Mouse (Mus musculus): ENCODE results near the gene Mb. TPM values are rescaled to one million over a fixed set of nuclear protein-coding genes. Genes with fewer than 3 reads are reported as not detected.
"Not testable (repeated sequence)": the region's sequence is repeated elsewhere in the genome, so short reads cannot be mapped to it uniquely, and the experiment has no call there.

Gene Mb
- polyA plus RNA-seq, 1 experiment, result 16.9 TPM

GRCm38 (mm10) chr15:77072556-77073163 is 22.2 kb upstream of the Mb start:
- 73% methylated on average over 4 of the region's 4 CpGs for WGBS
- Histone ChIP-seq H3K4me3 (replicated peaks; ENCODE audit: control insufficient read depth, low read depth, low read length) (no peak overlapping the region), H3K27ac (ENCODE audit: control insufficient read depth, insufficient read depth, low read depth, low read length, poor library complexity) (no peak overlapping the region), H3K4me1 (ENCODE audit: control insufficient read depth, insufficient read depth, low read length) (no peaks in the 10 kb centered on the region)
- TF ChIP-seq POLR2A (IDR thresholded peaks at IDR 0.05; ENCODE audit: borderline replicate concordance, control insufficient read depth, low read depth, low read length) (no peak), CTCF (IDR thresholded peaks at IDR 0.05; ENCODE audit: control insufficient read depth, insufficient read depth, low read length) (no peak)

- TF ChIP-seq CTCF (IDR thresholded peaks at IDR 0.05; ENCODE audit: control insufficient read depth, insufficient read depth, low read length), result no peak
- TF ChIP-seq POLR2A (IDR thresholded peaks at IDR 0.05; ENCODE audit: borderline replicate concordance, control insufficient read depth, low read depth, low read length), result no peak
- WGBS, result 3% methylated on average over 10 of the region's 10 CpGs
- H3K4me1 ChIP-seq (ENCODE audit: control insufficient read depth, insufficient read depth, low read length), result no peaks in the 10 kb centered on the region
- H3K4me3 ChIP-seq (replicated peaks; ENCODE audit: control insufficient read depth, low read depth, low read length), result no peak overlapping the region
- no peak overlapping the region for H3K27ac ChIP-seq (ENCODE audit: control insufficient read depth, insufficient read depth, low read depth, low read length, poor library complexity)
These were observed 21.0 kb upstream of the Mb start for GRCm38 (mm10) chr15:77071501-77071900.

GRCm38 (mm10) chr15:77070745-77071268 is 20.3 kb upstream of the Mb start:
- Histone ChIP-seq H3K4me1 (ENCODE audit: control insufficient read depth, insufficient read depth, low read length) (no peaks in the 10 kb centered on the region), H3K4me3 (replicated peaks; ENCODE audit: control insufficient read depth, low read depth, low read length) (no peak overlapping the region), H3K27ac (ENCODE audit: control insufficient read depth, insufficient read depth, low read depth, low read length, poor library complexity) (no peak overlapping the region)
- WGBS, result 74% methylated on average over 11 of the region's 11 CpGs
- no peak for TF ChIP-seq CTCF (IDR thresholded peaks at IDR 0.05; ENCODE audit: control insufficient read depth, insufficient read depth, low read length)
- TF ChIP-seq POLR2A (IDR thresholded peaks at IDR 0.05; ENCODE audit: borderline replicate concordance, control insufficient read depth, low read depth, low read length), result no peak

DNA sequence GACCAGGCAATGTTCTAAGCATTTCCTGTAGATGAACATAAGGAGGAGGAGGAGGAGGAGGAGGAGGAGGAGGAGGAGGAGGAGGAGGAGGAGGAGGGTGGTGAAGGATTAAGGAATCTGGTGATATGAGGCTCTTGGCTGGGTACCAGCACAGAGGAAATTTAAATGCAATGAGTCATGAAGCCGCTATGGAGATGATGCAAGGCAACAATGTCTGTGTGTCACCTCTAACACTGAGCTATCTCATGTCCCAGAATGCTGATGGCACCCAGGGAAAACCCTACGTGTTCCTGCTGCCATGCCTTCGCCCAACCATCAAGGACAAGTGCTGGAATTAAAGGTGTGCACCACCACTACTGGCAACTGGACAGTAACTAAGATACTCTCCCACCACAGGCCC is 18.5 kb upstream of the Mb start:
- TF ChIP-seq CTCF (IDR thresholded peaks at IDR 0.05; ENCODE audit: control insufficient read depth, insufficient read depth, low read length), result no peak
- TF ChIP-seq POLR2A (IDR thresholded peaks at IDR 0.05; ENCODE audit: borderline replicate concordance, control insufficient read depth, low read depth, low read length), result no peak
- WGBS, result 76% methylated on average over 3 of the region's 3 CpGs
- H3K4me1 ChIP-seq (ENCODE audit: control insufficient read depth, insufficient read depth, low read length), result no peaks in the 10 kb centered on the region
- no peak overlapping the region for H3K4me3 ChIP-seq (replicated peaks; ENCODE audit: control insufficient read depth, low read depth, low read length)
- H3K27ac ChIP-seq (ENCODE audit: control insufficient read depth, insufficient read depth, low read depth, low read length, poor library complexity), result no peak overlapping the region

DNA sequence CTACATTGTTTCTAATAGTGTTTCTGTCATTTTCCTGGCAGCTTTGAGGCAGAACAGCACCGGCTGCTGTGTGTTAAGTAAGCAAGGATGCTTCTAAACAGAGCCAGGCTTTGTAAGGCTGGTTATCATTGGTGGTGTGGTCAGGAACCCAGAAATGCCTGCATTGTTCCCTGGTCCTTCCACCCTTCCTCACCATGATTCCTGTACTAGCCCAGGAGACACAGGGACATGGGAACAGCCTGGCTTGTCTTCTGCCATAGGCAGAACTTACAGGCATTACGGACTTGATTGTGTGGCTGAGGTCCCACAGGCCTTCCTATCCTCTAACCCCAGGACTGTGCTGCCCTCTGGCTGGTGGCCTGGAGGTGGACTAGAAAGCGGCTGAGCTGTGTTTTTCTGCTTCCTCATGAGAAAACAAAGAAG is 18.0 kb upstream of the Mb start:
- TF ChIP-seq CTCF (IDR thresholded peaks at IDR 0.05; ENCODE audit: control insufficient read depth, insufficient read depth, low read length) (no peak), POLR2A (IDR thresholded peaks at IDR 0.05; ENCODE audit: borderline replicate concordance, control insufficient read depth, low read depth, low read length) (no peak)
- no peaks in the 10 kb centered on the region for H3K4me1 ChIP-seq (ENCODE audit: control insufficient read depth, insufficient read depth, low read length)
- H3K27ac ChIP-seq (ENCODE audit: control insufficient read depth, insufficient read depth, low read depth, low read length, poor library complexity), result no peak overlapping the region
- 62% methylated on average over 3 of the region's 3 CpGs for WGBS
- no peak overlapping the region for H3K4me3 ChIP-seq (replicated peaks; ENCODE audit: control insufficient read depth, low read depth, low read length)

- H3K4me1 ChIP-seq (ENCODE audit: control insufficient read depth, insufficient read depth, low read length), result no peaks in the 10 kb centered on the region
- TF ChIP-seq POLR2A (IDR thresholded peaks at IDR 0.05; ENCODE audit: borderline replicate concordance, control insufficient read depth, low read depth, low read length) (no peak), CTCF (IDR thresholded peaks at IDR 0.05; ENCODE audit: control insufficient read depth, insufficient read depth, low read length) (no peak)
- H3K4me3 ChIP-seq (replicated peaks; ENCODE audit: control insufficient read depth, low read depth, low read length), result no peak overlapping the region
- 74% methylated on average over 6 of the region's 6 CpGs for WGBS
- H3K27ac ChIP-seq (ENCODE audit: control insufficient read depth, insufficient read depth, low read depth, low read length, poor library complexity), result no peak overlapping the region
These were observed 15.8 kb upstream of the Mb start for GRCm38 (mm10) chr15:77066233-77066632.

DNA sequence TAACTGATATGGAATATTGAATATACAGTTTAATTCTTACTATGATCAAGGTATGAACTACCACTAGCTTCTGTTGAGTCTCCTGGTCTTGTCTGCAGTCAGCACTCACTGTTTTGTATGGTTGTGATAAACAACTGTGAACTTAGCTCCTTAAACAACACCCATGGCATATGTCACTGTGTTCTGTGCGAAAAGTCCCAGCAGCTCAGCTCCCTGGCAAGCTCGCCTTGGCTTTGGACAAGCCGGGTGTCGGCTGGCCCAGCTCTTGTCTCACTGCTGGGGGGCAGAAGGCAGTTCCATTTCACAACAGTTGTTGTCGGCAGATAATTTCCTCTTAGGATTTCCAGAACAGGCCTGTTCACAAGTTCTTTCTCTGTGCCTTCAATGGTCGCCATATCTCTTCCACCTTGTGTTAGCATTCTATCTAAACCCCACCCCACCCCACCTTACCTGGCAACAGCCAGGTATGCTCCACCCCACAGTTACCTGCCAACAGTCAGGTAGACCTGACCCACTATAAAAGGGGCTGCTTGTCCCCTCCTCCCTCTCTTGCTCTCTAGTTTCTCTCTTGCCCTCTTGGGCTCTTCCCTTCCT is 14.9 kb upstream of the Mb start:
- no peak overlapping the region for H3K4me3 ChIP-seq (replicated peaks; ENCODE audit: control insufficient read depth, low read depth, low read length)
- WGBS, result 80% methylated on average over 6 of the region's 6 CpGs
- TF ChIP-seq POLR2A (IDR thresholded peaks at IDR 0.05; ENCODE audit: borderline replicate concordance, control insufficient read depth, low read depth, low read length) (no peak), CTCF (IDR thresholded peaks at IDR 0.05; ENCODE audit: control insufficient read depth, insufficient read depth, low read length) (no peak)
- H3K27ac ChIP-seq (ENCODE audit: control insufficient read depth, insufficient read depth, low read depth, low read length, poor library complexity), result no peak overlapping the region
- H3K4me1 ChIP-seq (ENCODE audit: control insufficient read depth, insufficient read depth, low read length), result no peaks in the 10 kb centered on the region

DNA sequence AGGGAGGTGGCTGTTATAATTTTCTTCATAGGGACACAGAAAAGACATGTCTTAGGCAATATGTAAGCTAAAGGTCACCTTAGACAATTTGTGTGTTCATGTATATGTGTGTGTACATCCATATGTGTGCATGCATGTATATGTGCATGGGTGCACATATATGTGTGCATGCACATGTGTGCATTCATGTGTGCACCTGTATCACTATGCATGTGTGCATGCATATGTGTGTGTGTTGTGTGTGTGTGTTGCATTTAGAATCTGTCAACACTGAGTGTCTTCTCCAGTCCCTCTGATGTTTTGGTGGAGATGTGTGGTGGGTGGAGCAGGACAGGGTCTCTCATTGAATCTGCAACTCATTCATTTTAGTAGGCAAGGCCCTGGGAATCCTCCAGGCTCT is 12.3 kb upstream of the Mb start:
- TF ChIP-seq POLR2A (IDR thresholded peaks at IDR 0.05; ENCODE audit: borderline replicate concordance, control insufficient read depth, low read depth, low read length) (no peak), CTCF (IDR thresholded peaks at IDR 0.05; ENCODE audit: control insufficient read depth, insufficient read depth, low read length) (no peak)
- Histone ChIP-seq H3K27ac (ENCODE audit: control insufficient read depth, insufficient read depth, low read depth, low read length, poor library complexity) (no peak overlapping the region), H3K4me1 (ENCODE audit: control insufficient read depth, insufficient read depth, low read length) (no peaks in the 10 kb centered on the region), H3K4me3 (replicated peaks; ENCODE audit: control insufficient read depth, low read depth, low read length) (no peak overlapping the region)

GRCm38 (mm10) chr15:77059416-77059815 is 8.9 kb upstream of the Mb start:
- H3K27ac ChIP-seq (ENCODE audit: control insufficient read depth, insufficient read depth, low read depth, low read length, poor library complexity); H3K4me3 ChIP-seq (replicated peaks; ENCODE audit: control insufficient read depth, low read depth, low read length); H3K4me1 ChIP-seq (ENCODE audit: control insufficient read depth, insufficient read depth, low read length): not testable (repeated sequence)
- 81% methylated on average over 4 of the region's 4 CpGs for WGBS
